Mouse (Mus musculus) limb, embryonic 14.5 days (tissue): ENCODE measurements at regions not wholly inside any gene's neighbourhood (a gene's known extent, or its start where the extent isn't known, plus 50 kb on each side); places are given as distances from the start of the nearest gene placed in this dataset.
A peak's percentile ranks its signal among the peaks of the same experiment; 100 is the strongest.

Source experiments
- ATAC-seq: fragments of 200-750 bp; cut with Nextera tagmentation; 2 replicates; pipeline ENCODE4 v1.8.0; 2017; ENCODE audit warnings: low read depth, moderate number of reproducible peaks, moderate TSS enrichment; ENCODE audit not compliant: low FRiP score
- DNase-seq: peaks from one replicate; pipeline ENCODE4 v3.0.0-alpha.2; 2015; ENCODE audit warnings: low spot score
- H3K27ac ChIP-seq: fragments of 300-500 bp; sonication (generic); replicated peaks from 2 replicates; pipeline ENCODE4 v1.5.1; 2014; ENCODE audit warnings: low read depth, mild to moderate bottlenecking, low read length, moderate library complexity, mixed read lengths
- H3K27me3 ChIP-seq: fragments of 300-500 bp; sonication (generic); 2 replicates; pipeline ENCODE4 v1.6.1; 2014; ENCODE audit warnings: low read length, mixed read lengths; ENCODE audit not compliant: control insufficient read depth, insufficient read depth
- H3K36me3 ChIP-seq: fragments of 300-500 bp; sonication (generic); 2 replicates; pipeline ENCODE4 v1.6.1; 2014; ENCODE audit warnings: mild to moderate bottlenecking, low read length, moderate library complexity, mixed read lengths; ENCODE audit not compliant: control insufficient read depth, insufficient read depth
- H3K4me1 ChIP-seq: fragments of 300-500 bp; sonication (generic); 2 replicates; pipeline ENCODE4 v1.6.1; 2014; ENCODE audit warnings: antibody characterized with exemption, low read length, mixed read lengths; ENCODE audit not compliant: control insufficient read depth, insufficient read depth
- H3K4me2 ChIP-seq: fragments of 300-500 bp; sonication (generic); replicated peaks from 2 replicates; pipeline ENCODE4 v1.6.1; 2014; ENCODE audit warnings: low read depth, mild to moderate bottlenecking, low read length, moderate library complexity; ENCODE audit not compliant: severe bottlenecking
- H3K4me3 ChIP-seq: fragments of 300-500 bp; sonication (generic); replicated peaks from 2 replicates; pipeline ENCODE4 v1.5.1; 2014; ENCODE audit warnings: low read length
- H3K9ac ChIP-seq: fragments of 300-500 bp; sonication (generic); 2 replicates; pipeline ENCODE4 v1.6.1; 2014; ENCODE audit warnings: mild to moderate bottlenecking, low read depth, low read length, moderate library complexity; ENCODE audit not compliant: severe bottlenecking
- H3K9me3 ChIP-seq: fragments of 300-500 bp; sonication (generic); 2 replicates; pipeline ENCODE4 v1.6.1; 2016; ENCODE audit warnings: low read length; ENCODE audit not compliant: control insufficient read depth
- POLR2A ChIP-seq: fragments of 200-500 bp; IDR thresholded peaks from 2 replicates; pipeline ENCODE4 v1.8.0; 2012; ENCODE audit warnings: inconsistent platforms, mild to moderate bottlenecking, moderate library complexity, borderline replicate concordance; ENCODE audit not compliant: insufficient read depth, insufficient read length; ENCODE audit errors: extremely low read depth
- WGBS: fragments of 180-500 bp; shearing (Covaris S2); extraction: QIAGEN DNeasy Blood & Tissue Kit; methylation state at CpG from one replicate; pipeline ENCODE4 v1.1.7; 2014; 5-methylcytosine and 5-hydroxymethylcytosine counted together

DNA sequence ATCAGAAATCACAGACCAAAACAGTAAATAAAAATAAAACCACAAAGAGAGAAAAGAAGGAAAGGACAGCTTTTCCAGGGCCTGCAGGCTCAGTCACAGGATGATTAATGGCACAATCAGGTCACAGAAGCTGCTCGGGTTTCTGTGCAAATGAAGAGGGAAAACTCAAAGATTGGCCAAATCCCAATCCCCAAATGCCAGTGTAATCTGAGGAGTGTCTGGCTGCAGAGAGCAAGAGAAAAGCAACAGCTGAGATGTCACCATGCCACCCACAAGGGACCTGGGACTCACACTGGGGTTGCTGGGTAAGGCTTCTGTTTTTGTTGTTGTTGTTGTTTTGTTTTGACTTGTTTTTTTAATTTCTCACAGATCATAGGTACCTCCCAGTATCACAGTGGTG lies 261.5 kb upstream of the Hs6st1 start:
- Histone ChIP-seq H3K4me2 (no peak overlapping the region), H3K36me3 (no peaks in the 10 kb centered on the region), H3K27me3 (no peaks in the 10 kb centered on the region), H3K4me3 (no peak overlapping the region), H3K27ac (no peak overlapping the region), H3K9me3 (no peaks in the 10 kb centered on the region), H3K9ac (no peak overlapping the region), H3K4me1 (peaks cover 28% of the 10 kb centered on the region)
- ATAC-seq (no peak; the same call in 1 of the 2 replicates), DNase-seq (peak; percentile 55)
- no peak for TF ChIP-seq POLR2A
- WGBS = 6% methylated on average over 1 of the region's 1 CpGs

DNA sequence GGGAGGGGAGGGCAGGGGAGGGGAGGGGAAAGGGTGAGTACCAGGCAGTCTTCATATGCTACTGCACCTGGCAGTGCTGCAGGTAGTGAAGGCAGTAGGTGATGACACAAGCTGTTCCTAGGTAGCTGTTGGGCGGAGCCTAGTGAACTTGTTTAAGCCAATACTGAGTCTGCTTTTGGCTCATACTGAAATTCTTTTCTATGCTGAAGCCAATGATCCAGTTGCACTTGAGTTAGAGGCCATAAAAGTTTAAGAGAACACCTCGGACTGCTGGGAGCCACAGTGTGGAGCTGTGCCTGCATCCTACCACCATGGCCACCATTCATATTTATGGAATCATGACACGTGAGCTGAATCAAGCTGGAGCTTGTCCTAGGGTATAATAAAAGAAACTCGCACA lies 259.3 kb upstream of the Hs6st1 start:
- Histone ChIP-seq H3K27ac (no peak overlapping the region), H3K9ac (no peak overlapping the region), H3K4me1 (peaks cover 23% of the 10 kb centered on the region), H3K9me3 (no peaks in the 10 kb centered on the region), H3K4me2 (no peak overlapping the region), H3K27me3 (no peaks in the 10 kb centered on the region), H3K4me3 (no peak overlapping the region), H3K36me3 (no peaks in the 10 kb centered on the region)
- no peak for TF ChIP-seq POLR2A
- DNase-seq (no peak), ATAC-seq (no peak)
- 71% methylated on average over 4 of the region's 4 CpGs for WGBS

DNA sequence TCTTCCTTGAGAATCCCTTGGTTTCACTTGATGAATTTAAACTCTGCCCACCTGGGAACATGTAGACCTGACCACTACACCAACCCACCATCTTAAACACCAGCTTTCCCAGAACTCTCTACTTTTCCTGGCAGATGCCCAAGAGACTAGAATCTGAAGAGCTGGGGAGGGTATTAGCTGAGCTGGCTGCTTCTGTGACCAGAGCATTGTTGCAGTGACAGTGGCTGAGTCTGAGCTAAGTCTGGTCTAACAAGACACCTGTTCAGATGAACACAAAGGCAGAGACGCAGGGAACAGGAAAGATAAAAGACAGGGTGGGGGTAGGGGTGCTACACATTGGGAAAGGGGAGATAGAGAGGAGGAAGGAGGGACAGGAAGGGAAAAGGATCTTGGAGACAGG lies 258.9 kb upstream of the Hs6st1 start:
- 62% methylated on average over 1 of the region's 1 CpGs for WGBS
- DNase-seq (no peak), ATAC-seq (no peak)
- Histone ChIP-seq H3K4me2 (no peak overlapping the region), H3K4me3 (no peak overlapping the region), H3K9ac (no peak overlapping the region), H3K4me1 (peaks cover 19% of the 10 kb centered on the region), H3K27ac (no peak overlapping the region), H3K36me3 (no peaks in the 10 kb centered on the region), H3K9me3 (no peaks in the 10 kb centered on the region), H3K27me3 (no peaks in the 10 kb centered on the region)
- no peak for TF ChIP-seq POLR2A

DNA sequence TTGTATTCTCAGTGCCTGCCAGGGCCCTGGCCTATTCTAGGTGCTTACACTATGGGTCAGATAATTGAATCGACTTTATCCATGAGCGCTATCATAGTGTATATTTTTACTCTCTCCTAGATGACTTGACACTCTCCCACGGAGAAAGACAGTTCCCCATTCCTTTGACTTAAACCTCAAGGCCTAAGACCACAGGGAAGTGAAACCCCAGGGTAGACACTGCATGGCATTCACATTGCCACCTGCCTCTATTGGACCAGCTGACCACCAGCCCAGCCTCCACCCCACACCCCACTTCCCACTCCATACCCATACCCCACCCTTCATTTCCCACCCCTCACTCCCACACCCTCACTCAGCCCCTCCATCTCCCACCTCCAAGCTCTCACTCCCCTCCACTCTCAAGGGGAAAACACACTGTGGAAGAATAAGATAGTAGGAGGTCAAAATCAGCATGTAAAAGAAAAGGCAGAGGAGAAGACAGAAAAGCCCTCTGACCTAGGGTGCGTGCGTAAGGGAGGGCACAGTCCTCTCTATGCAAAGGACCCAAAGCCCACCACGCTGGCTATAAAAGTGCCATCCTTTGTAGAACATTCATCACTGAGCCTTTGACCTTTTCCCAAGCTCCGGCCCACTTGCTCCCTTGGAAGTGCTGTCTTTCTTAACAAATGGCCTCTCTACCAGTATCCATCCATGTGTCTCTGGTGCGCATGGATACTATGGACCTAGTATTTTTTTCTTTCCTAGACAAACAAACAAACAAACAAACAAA lies 257.4 kb upstream of the Hs6st1 start:
- DNase-seq (no peak), ATAC-seq (no peak)
- no peaks in the 10 kb centered on the region for H3K27me3 ChIP-seq
- no peaks in the 10 kb centered on the region for H3K9me3 ChIP-seq
- H3K4me2 ChIP-seq = no peak overlapping the region
- no peak overlapping the region for H3K27ac ChIP-seq
- peaks cover 17% of the 10 kb centered on the region for H3K4me1 ChIP-seq
- no peak overlapping the region for H3K4me3 ChIP-seq
- 79% methylated on average over 8 of the region's 8 CpGs for WGBS
- no peak for TF ChIP-seq POLR2A
- H3K36me3 ChIP-seq = no peaks in the 10 kb centered on the region
- H3K9ac ChIP-seq = no peak overlapping the region

DNA sequence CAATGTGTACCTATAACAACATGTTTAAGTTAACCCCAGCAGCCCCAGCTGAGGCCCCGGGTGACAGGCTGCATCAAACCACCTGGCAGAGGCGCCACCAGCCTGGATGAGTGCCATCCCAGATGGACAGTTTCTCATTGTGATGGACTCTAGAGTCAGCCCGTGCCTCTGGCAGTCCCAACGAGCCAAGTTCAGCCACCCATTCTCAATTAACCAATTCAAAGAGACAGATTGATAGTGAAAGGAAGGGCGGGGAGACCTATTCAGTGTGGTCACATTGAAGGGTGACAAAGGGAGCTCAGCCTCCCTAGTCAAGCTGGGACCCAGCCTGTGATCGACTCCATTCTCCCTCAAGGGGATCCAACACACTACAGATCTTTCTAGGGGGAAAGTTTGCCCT lies 256.8 kb upstream of the Hs6st1 start:
- 74% methylated on average over 6 of the region's 6 CpGs for whole genome bisulfite sequencing

More for the DNA sequence above, 256.8 kb upstream of the Hs6st1 start:
- ATAC-seq = no peak
- Histone ChIP-seq H3K9me3 (no peaks in the 10 kb centered on the region), H3K36me3 (no peaks in the 10 kb centered on the region), H3K9ac (no peak overlapping the region), H3K4me1 (peaks cover 11% of the 10 kb centered on the region), H3K27ac (no peak overlapping the region), H3K4me3 (no peak overlapping the region), H3K27me3 (no peaks in the 10 kb centered on the region), H3K4me2 (no peak overlapping the region)
- TF ChIP-seq POLR2A = no peak
- no peak for DNase-seq
